Mouse (Mus musculus) C2C12 (cell line): ENCODE results near the gene Psenen. TPM values are rescaled to one million over a fixed set of nuclear protein-coding genes. Genes with fewer than 3 reads are reported as not detected.

Experiments
- H3K27me3 ChIP-seq: one replicate; pipeline ENCODE4 v1.6.1; 2011; ENCODE audit not compliant: control insufficient read depth, insufficient read depth, insufficient read length
- H3K36me3 ChIP-seq: one replicate; pipeline ENCODE4 v1.6.1; 2011; ENCODE audit not compliant: control insufficient read depth, insufficient read depth
- H3K4me3 ChIP-seq: one replicate; pipeline ENCODE4 v1.5.1; 2011; ENCODE audit warnings: mild to moderate bottlenecking, control low read depth; ENCODE audit not compliant: poor library complexity, insufficient read depth, severe bottlenecking
- H3K79me2 ChIP-seq: one replicate; pipeline ENCODE4 v1.6.1; 2011; ENCODE audit not compliant: control insufficient read depth, insufficient read depth
- H3K79me3 ChIP-seq: one replicate; pipeline ENCODE4 v1.6.1; 2011; ENCODE audit warnings: low read depth, control low read depth
- H3ac ChIP-seq: one replicate; pipeline ENCODE3; 2011; ENCODE audit warnings: low read depth; ENCODE audit not compliant: control insufficient read depth, insufficient read length
- CEBPB ChIP-seq: IDR thresholded peaks from one replicate; pipeline ENCODE4 v1.6.1; 2011; ENCODE audit warnings: low read depth, mild to moderate bottlenecking, control low read depth, moderate library complexity
- CTCF ChIP-seq: IDR thresholded peaks from one replicate; pipeline ENCODE4 v1.5.1; 2011; ENCODE audit not compliant: control insufficient read depth, insufficient read depth, insufficient read length
- FOSL1 ChIP-seq: IDR thresholded peaks from one replicate; pipeline ENCODE4 v1.8.0; 2011; ENCODE audit warnings: mild to moderate bottlenecking, low read length; ENCODE audit not compliant: poor library complexity, insufficient read depth, severe bottlenecking
- MAX ChIP-seq: IDR thresholded peaks from one replicate; pipeline ENCODE4 v1.6.1; 2011; ENCODE audit warnings: mild to moderate bottlenecking, control low read depth
- MYOD1 ChIP-seq: IDR thresholded peaks from one replicate; pipeline ENCODE4 v1.6.1; 2011; ENCODE audit warnings: low read depth; ENCODE audit not compliant: control insufficient read depth, insufficient read length
- MYOG ChIP-seq: IDR thresholded peaks from one replicate; pipeline ENCODE4 v1.6.1; 2011; ENCODE audit not compliant: control insufficient read depth, insufficient read length; ENCODE audit errors: extremely low read depth
- USF1 ChIP-seq: IDR thresholded peaks from one replicate; pipeline ENCODE4 v1.6.1; 2011; ENCODE audit warnings: low read depth, mild to moderate bottlenecking, control low read depth, moderate library complexity
- polyA plus RNA-seq: library from polyadenylated mRNA; unstranded; fragments of >200 nt; fragmentation: generic; extraction: Trizol; gene quantifications from one replicate; pipeline ENCODE4 v1.2.1, GENCODE M21; 2012; ENCODE audit warnings: missing spikeins

Gene Psenen
- polyA plus RNA-seq, 1 experiment: 173 TPM

DNA sequence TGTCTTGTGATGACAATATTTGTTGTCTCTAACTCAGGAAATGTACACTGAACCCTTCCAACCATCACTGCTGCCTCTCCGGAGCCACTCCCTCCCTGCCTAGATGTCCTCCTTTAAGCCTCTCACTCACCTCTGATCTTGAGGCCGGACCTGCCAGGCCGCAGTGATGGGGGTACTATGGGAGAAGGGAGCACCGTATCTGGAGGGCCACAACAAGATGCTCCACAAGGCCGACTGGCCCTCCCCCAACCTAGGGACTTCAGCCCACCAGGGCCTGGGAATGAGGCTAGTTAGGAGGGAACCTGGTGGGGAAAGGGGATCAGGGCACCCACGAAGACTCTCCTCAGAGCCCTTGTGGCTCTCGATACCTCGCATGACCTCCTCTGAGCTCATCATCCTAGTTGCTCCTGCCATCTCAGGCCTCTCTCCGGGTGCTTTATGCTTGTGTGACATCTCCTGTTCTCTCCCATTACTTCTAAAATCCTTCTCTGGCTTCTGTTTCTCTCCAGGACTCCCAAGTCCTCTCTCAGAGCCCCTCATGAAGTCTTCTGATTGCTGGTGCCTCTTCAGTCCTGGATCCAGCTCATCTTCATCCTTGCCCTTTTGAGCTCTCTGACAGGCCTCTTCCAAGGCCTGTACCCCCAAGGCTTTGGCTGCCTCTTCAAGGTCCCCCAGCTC is 27.6 kb upstream of the Psenen start:
- H3K27me3 ChIP-seq: peaks cover 11% of the 10 kb centered on the region
- H3K36me3 ChIP-seq: peaks cover 3% of the 10 kb centered on the region
- peaks cover 19% of the 10 kb centered on the region for H3K79me3 ChIP-seq
- H3K4me3 ChIP-seq: no peak overlapping the region
- TF ChIP-seq FOSL1 (no peak), MYOD1 (no peak), USF1 (no peak), MAX (no peak), CTCF (no peak), MYOG (no peak), CEBPB (no peak)
- H3K79me2 ChIP-seq: peaks cover 24% of the 10 kb centered on the region
- no peak overlapping the region for H3ac ChIP-seq

DNA sequence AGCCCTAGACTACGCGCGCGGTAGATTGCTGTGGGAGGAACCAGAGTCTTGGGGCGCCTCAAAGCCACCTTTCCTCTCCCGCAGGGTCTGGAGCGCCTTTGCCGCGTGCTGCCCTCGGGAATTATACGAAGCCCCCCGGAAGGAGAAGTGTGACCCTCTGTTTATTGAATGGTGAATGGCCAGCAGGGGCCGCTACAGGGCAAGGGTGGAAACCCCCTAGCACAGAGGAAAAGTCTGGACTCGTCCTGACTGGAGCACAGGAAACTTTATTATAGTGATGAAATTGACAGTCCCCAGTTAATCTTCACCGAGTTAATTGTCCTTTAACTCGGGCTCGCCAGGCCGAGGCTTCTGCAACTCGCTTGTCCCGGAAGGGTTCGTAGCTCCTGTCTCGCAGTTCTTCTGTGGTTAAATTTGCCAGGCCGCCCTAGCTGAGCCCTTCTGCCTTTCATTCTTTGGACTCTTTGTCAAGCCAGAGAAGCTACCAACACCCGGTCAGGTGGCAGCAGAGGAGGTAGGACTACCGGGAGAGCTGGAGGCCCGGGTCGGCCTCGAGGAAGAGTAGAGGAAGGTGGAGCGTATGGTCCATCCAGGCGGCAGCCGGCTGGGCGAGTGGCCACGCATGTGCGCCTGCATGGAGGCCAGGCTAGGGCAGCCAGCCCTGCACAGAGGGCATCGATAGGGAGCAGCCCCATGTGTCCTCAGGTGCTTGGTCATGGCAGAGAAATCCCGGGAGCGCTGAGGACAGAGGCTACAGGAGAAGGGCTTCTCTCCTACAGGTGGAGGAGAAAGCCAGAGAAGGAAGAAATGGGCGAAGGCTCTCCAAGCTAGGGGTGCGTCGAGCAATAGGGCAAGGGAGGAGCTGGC is 26.2 kb upstream of the Psenen start:
- H3K79me2 ChIP-seq: peaks cover 38% of the 10 kb centered on the region
- H3K27me3 ChIP-seq: no peaks in the 10 kb centered on the region
- H3K79me3 ChIP-seq: peaks cover 20% of the 10 kb centered on the region
- H3K36me3 ChIP-seq: peaks cover 16% of the 10 kb centered on the region
- peak overlapping the region; percentile 75 for H3K4me3 ChIP-seq
- H3ac ChIP-seq: peak overlapping the region; percentile 87
- TF ChIP-seq USF1: no peak
- peak; percentile 44 for TF ChIP-seq CTCF

DNA sequence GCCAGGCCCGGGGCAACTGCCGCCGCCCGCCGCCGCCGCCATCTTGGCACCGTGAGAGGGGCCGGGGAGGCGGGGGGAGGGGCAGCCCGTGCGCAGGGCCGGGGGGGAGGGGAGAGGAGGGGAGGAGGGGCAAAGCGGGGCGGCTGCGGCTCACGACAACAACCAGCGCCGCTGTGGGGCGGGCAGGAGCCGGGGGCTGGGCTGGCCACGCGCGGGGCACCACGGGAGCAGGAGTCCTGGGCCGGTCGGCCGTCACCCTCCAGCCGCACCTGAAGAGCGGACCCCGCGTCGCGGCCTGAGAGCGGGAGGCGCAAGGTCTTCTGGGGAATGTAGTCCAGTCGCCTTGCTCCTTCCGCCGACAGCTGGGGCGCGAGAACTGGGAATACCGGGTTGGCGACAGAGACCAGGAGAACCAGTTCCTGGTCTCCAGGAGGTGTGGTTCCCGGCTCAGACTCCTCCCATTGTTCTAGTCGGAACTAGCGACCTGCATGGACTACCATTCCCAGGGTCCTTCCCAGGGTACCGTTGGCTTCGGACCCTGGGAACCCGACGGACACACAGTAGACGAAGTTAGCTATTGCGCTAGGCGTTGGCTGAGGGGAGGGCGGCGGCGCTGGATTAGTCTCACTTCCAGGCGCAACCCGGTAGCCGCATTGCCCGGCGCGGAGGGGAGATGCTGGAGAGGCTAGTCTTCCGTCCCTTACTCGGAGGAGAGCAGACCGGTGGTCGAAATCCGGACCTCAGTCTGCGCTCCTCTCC is 25.4 kb upstream of the Psenen start, which contains the start of gene Kmt2b:
Kmt2b (minus strand) TSS at position 51 of the 759 bp plus-strand sequence.
- peaks cover 20% of the 10 kb centered on the region for H3K79me3 ChIP-seq
- H3K27me3 ChIP-seq: no peaks in the 10 kb centered on the region
- H3K4me3 ChIP-seq: peak within 1 kb of the TSS; percentile 75
- peaks cover 44% of the 10 kb centered on the region for H3K79me2 ChIP-seq
- peaks cover 24% of the 10 kb centered on the region for H3K36me3 ChIP-seq
- TF ChIP-seq MAX (no peak), MYOG (no peak), FOSL1 (no peak), USF1 (no peak), MYOD1 (no peak), CTCF (no peak), CEBPB (no peak)
- H3ac ChIP-seq: peak within 1 kb of the TSS; percentile 98

DNA sequence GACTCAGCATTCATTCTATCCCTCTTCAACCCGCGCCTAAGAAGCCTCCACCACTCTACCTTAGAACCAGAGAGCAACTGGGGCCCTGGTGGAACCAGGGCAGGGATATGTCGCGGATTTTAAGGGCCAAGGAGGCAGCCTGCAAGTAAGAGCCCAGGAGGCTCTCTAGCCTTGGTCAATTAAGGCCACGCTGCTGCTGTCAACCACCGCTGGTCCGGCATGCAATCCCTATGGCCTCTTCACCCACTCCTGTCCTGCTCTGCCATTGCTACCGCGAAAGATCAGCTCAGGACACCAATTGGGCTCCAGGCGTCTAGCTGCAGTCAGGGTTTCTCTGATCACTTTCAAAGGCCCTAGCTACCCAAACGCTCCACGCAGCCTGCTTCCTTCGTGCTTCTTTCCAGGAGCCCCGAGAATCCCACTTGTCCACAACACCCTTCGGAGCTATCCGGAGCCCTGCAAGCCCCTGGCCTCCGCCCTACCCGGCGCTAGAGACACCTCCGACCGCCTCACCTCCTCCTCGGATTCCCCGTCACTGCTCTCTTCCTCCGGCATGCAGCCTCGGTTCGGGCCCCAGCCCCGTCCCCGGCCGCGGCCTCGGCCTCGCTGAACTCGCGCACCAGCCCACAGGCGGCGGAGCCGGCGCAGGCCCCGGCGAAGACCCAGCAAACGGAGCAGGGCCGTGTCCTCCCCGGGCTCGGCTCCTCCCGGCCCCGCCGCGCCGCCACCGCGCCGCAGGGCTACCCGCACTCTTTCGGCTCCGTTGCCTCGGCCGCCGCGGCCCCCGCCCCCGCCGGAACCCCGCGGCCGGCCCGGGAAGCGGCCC is 24.6 kb upstream of the Psenen start:
- TF ChIP-seq FOSL1 (no peak), MYOD1 (no peak), CTCF (no peak), MAX (no peak), CEBPB (no peak), USF1 (no peak), MYOG (no peak)
- peak overlapping the region; percentile 75 for H3K4me3 ChIP-seq
- peak overlapping the region; percentile 98 for H3ac ChIP-seq
- H3K79me2 ChIP-seq: peaks cover 44% of the 10 kb centered on the region
- H3K79me3 ChIP-seq: peaks cover 20% of the 10 kb centered on the region
- H3K36me3 ChIP-seq: peaks cover 26% of the 10 kb centered on the region
- no peaks in the 10 kb centered on the region for H3K27me3 ChIP-seq

DNA sequence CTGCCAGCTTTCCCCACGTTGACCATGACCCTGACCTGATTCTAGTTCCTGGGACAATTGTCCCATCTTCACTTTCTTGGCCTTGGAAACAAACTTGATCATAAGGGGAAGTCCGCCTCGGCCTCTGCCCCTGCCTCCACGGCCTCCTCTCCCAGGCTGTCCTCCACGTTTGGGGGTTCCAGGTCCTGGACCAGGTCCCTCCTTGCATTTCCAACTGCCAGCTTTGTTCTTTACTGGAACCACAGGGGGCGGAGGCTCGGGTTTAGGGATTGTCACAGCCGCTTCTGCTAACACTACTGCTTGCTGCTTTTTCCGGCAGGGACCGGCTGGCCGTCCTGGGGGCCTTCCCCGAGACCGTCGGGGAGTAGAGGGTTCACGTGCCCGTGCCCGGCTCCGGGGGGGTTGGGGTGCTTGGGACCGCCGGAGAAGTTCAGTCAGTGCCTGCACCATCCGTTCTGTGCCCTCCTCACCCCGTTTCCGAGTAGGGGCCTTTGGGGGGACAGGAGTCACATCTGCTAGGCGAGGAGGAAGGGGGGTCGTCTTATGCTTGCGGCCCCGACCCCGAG is 23.1 kb upstream of the Psenen start:
- TF ChIP-seq MYOD1 (no peak), CEBPB (no peak), USF1 (no peak), MAX (no peak), CTCF (no peak), MYOG (no peak), FOSL1 (no peak)
- no peak overlapping the region for H3K4me3 ChIP-seq
- H3K27me3 ChIP-seq: no peaks in the 10 kb centered on the region
- H3ac ChIP-seq: no peak overlapping the region
- H3K79me3 ChIP-seq: peaks cover 20% of the 10 kb centered on the region
- H3K79me2 ChIP-seq: peaks cover 44% of the 10 kb centered on the region
- H3K36me3 ChIP-seq: peaks cover 29% of the 10 kb centered on the region
